Mouse (Mus musculus): Measurements from ENCODE around the gene Ano3.

- no peak for TF ChIP-seq CTCF (IDR thresholded peaks at IDR 0.05; ENCODE audit: control insufficient read depth, insufficient read depth, insufficient replicate concordance, low read depth, low read length)
- no peak for TF ChIP-seq POLR2A (IDR thresholded peaks at IDR 0.05; ENCODE audit: control insufficient read depth, low read depth, low read length)
Measured at GRCm38 (mm10) chr2:110739781-110740180, 210.9 kb downstream of the Ano3 start.

All from testis, adult 2 months (tissue).